Mouse (Mus musculus) thymus, postnatal 10 days (tissue): ENCODE results near the gene Rtf1.

Experiments used
- DNase-seq, 2 experiments: peaks; one replicate each; pipeline ENCODE4 v3.0.0; 2021; ENCODE audit warnings: low spot score in 2 of 2

Gene Rtf1

DNA sequence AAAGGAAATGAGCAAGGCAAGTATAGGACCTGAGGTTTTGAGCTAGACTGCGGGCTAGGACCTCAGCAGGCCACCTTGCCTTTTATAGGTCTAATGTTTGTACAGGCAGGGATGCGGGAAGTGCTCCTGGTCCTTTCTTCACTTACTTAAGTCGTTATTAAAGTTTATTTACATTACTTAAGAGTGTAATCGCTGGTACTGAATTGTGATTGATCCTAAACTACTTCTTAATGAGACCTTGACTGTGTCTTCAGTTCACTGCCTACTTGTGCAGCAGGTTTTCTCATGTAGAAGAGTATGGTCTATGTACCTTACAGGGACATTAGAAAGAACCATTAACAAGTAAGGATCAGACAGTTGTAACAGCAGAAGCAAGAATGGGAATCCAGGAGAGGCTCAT is 55.9 kb downstream of the Rtf1 start:
- DNase-seq, result no peak

DNA sequence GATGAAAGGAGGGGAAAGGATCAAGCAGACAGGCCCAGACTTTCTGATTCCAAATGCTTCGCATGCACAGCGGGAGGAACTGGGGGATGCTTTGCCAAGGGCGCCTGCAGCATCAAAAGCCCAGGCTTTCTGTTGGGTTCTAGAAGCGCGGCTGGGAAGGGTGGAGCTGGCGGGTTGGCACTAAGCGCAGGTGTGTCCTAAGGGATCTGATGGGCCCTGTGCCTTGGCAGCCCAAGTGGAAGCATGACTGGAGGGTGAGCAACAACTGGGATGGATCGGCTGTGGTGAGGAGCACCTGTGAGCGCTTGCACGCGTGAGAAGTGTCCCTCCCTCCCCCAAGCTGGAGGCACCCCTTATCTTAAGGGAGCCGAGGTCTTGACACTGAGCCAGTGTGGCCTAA is 62.3 kb downstream of the Rtf1 start:
- DNase-seq, result no peak

DNA sequence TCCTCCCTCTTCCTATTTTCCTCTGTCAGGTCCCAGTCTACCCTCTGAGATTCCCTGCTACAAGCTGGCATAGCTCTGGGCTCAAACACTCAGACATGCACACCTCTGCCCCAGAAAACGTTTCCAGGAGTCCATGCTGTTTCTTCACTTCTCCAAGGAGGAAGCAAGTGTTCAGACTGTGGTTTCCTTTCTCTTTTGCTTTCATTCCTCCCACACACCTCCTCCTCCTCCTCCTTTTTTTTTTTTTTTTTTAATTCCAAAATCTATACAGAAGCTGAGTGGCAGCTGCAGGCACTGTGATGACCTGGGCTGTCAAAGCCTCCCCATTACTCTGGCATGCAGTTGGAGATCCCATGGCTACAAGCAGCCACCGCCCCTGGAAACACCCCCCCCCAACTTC is 65.7 kb downstream of the Rtf1 start:
- DNase-seq, result no peak

DNA sequence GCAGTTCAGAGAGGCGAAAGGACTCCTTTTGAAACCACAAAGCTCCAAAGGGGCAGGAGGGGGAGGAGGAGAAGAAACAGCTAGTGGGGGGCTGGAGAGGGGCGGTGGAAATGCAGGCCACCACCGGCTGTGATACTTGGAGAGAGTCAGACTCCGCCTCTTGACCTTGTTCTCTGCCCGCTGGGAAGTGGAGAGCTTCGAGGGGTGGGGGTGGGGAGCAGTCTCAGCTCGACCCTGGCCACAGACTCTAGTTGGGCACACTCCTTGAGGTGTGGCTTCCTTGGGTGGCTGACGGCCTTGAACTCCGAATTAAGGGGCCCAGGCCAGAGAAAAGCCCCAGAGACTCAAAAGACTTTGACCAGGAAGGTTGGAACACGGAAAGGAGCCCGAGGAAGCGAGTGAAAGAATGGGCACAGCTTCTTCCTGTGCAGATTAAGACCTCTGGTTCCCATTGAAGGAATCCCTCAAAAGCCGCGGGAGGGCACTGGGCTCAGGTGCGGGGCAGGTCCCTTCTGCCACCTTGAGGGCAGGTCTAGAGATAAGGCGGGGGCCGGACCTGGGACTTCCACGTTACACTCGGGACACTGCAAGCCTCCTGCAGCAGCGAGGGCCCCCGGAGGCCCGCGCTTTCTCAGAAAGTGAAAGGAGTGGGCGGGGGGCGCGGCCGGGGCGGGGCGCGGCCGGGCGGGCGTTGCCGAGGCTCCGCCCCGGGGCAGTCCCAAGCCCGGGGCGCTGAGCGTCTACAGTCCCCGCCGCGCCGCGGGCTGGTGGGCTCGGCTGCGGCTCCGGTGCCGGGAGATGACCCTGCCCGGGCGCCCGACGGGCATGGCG is 66.9 kb downstream of the Rtf1 start, which contains the start of gene Itpka:
Itpka (plus strand) TSS at position 757 of the 831 bp plus-strand sequence.
- peak; percentile 52 to 69 for DNase-seq

DNA sequence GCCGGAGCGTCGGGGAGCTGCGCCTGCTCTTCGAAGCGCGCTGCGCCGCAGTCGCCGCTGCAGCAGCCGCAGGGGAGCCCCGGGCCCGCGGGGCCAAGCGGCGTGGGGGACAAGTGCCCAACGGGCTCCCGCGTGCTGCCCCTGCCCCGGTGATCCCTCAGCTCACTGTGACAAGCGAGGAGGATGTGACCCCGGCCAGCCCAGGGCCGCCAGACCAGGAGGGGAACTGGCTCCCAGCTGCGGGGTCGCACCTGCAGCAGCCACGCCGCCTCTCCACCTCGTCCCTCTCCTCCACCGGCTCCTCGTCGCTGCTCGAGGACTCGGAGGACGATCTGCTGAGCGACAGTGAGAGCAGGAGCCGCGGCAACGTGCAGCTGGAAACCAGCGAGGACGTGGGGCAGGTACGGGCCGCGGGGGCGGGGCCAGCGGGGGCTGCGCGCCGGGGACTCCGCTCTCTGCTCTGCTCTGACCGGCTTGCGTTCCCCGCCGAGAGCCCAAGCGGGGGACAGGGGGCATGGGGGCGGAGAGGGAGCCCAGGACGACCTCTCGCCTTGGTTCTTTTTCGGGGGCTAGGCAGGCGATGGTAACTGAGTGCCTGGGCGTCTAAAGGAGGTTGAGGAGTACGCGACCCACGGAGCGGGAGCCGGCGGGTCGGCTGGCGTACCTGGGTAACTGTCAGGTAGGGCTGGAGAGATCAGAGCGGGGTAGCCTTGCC is 67.8 kb downstream of the Rtf1 start:
- peak; percentile 51 to 61 for DNase-seq

DNA sequence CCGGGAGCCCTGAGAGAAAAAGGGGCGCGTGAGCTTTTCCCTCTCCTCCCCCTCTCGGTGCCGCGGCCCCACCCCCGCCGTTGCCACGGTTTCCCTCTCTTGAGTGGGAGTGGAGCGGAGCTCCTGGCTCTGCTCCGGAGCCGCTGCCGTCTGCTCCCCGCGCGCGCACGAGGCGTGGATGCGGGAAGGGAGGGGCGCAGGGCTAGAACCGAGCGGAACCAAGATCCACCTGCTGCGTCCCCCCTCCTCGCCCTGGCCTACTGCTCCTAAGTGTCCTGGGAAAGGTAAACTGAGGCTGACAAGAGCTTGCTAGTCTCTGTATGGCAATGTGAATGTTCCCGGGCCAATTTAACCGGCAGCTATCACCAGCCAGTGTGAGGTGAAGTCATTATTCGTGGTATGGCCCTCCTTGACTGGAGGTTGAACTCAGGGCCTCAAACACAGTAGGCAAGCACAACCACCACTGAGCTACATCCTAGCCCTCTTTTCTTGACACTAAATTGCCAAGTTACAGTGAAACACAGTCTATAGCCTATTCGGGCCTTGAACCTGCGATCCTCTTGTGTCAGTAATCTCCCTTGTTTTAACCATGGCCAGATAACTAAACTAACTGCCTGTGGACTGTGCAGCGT is 68.4 kb downstream of the Rtf1 start:
- peak in 1 of 2 experiments; percentile 19 for DNase-seq

DNA sequence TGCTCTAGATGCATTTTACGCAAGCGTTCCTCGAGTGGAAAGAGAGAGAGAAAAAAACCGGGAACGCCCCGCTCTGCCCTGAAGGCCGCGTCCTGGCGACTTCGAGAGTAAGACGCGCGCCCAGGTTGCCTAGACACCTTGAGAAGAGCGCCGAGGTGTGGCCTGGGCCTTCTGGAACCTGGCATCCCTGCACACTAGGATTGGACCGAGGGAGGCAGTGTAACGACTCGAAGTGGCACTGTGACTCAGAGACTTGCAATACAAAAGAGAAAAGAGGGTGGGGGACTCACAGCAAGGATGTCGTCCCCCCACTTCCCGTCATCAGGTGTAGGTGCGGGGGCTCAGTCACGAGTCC is 68.9 kb downstream of the Rtf1 start:
- DNase-seq, result no peak

DNA sequence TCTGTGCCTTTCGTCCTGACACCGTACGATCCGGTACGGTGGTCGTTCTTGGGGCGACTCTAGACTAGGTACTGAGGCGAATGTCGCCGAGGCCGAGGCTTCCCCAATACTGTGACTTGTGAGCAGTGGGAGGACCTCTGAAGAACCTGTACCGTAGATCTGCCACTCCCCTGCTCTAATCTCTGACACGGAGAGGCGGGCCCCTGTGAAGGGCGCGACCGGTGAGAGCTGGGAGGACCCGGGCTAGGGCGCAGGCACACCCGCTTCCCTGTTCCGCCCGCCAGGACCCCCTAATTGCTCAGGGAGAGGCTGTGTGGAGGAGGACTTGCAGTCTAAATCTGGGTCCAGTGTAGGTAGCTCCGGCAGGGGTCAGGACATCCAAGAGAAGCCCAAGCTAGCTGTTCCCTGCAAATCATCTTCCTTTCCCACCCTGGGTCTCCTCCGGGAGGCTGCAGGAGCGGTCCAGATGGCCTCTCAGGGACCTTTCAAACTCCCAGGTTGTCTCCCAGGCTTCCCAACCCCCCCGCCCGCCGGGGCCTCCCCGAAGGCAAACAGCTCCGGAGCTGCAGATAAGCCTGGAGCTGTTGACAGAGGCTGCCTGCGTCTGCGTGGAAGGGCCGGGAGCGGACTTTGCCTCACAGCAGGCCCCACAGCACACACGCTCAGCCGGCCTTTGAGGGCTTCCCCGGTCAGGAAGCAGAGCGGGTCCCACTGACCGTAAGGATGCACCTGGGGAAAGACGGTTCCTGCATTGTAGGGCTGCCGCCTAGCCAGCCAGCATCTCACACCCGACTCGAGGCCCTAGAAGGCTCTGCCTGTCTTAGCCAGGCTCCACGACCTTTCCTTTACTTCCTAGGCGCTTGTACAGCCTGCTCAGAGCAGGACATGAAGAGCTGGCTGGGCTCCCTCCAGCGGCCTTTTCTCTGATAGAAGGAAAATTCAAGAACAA is 69.6 kb downstream of the Rtf1 start:
- no peak for DNase-seq

DNA sequence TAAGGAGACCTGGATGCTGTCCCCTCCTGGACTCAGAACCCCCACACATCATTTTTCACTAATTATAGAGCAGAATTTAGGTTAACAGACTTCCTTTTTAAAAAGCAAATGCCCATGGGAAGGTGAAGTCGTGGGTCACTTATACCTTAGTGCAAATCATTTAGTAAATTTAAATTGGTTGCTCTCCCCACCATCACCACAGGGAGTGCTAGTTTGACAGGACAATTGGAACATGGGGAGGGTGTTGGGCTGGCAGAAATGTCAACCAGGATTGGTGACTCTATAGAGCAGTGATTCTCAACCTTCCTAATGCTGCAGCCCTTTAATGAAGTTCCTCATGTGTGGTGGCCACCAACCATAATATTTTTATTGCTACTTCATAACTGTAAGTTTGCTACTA is 70.4 kb downstream of the Rtf1 start:
- DNase-seq, result no peak

DNA sequence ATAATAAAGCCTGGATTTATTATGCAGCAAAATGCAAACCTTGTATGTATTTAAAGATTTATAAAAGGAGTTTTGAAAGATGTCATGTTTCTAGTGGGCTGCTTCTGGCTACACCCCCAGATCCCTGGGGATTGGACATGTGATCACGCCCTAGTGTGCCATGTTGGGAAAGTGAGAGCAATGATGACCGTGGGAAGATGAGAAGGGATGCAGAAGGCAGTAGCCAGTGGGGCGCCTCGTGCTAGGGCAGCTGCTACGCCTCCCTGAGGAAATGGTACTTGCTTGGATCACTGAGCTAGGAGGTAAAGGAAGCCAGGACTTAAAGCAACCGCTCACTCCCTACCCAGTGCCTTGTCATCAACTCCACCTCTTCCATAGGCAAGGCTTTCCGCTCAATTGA is 72.7 kb downstream of the Rtf1 start:
- no peak for DNase-seq

DNA sequence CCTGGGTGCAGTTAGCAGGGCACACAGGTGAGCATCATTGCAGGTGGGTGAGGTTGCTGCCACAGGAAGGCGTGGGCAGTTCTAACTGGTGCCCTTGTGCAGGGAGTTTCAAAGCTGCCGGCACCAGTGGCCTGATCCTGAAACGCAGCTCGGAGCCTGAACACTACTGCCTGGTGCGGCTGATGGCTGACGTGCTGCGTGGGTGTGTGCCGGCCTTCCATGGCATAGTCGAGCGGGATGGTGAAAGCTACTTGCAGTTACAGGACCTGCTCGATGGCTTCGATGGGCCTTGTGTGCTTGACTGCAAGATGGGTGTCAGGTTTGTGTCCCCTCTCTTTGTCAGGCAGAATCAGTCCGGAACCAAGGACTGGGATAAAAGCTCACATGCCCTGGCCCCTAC is 74.4 kb downstream of the Rtf1 start:
- DNase-seq, result no peak

DNA sequence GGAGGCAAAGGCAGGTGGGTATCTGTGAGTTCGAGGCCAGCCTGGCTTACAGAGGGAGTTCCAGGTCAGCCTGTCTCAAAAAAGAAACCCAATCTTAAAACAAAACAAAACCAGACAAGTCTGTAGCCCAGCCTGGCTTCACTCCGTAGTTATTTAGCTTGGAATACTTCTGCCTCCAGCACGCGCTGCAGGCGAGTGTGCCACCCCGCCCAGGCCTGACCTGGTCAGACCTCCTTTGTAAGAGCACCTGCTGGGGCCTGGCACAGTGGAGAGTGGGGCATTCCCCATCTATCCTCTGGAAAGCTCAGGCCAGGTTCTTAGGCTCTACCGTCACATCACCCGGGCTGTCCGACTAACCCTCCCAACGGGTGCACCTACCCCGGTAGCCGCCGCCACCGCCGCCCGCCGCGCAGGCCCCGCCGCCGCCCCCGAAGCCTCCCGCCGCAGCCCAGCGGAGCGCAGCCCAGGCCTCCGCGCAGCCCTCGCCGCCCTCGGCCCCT is 82.8 kb downstream of the Rtf1 start:
- DNase-seq, result no peak

DNA sequence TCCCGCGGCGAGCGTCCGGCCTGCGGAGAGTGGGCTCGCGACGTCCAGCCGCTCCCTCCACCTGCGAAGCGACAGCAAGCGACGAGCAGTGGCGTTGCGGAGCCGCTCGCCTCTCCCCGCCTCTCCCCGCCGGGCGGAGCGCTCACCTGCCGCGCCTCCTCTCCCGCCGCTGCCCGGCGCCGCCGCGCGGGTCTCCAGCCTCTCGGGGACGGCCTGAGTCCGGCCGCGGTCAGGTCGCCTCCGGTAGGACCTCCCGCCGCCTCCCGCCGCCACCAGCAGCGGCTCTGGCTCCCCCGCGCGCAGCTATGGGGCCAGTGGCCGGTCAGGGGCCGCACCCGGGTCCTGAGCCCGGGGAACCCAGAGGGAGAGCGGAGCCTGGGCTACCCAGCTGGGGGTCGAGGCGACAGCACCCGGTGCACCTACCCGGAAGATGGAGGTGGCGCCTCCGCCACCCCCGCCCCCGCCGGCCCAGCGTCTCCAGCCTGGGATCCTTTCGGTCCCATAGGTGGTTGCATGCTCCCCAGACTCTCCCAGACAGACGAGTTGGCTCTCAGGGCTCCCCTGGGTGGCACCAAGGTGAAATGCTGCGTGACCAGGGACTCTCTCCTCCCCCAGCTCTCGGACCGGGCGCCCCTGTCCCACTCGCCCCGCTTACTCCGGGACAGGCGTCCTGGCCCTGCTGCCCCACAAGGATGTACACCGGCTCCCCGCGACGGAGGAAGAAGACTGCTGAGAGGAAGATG is 83.4 kb downstream of the Rtf1 start:
- DNase-seq, result peak in 1 of 2 experiments; percentile 36

DNA sequence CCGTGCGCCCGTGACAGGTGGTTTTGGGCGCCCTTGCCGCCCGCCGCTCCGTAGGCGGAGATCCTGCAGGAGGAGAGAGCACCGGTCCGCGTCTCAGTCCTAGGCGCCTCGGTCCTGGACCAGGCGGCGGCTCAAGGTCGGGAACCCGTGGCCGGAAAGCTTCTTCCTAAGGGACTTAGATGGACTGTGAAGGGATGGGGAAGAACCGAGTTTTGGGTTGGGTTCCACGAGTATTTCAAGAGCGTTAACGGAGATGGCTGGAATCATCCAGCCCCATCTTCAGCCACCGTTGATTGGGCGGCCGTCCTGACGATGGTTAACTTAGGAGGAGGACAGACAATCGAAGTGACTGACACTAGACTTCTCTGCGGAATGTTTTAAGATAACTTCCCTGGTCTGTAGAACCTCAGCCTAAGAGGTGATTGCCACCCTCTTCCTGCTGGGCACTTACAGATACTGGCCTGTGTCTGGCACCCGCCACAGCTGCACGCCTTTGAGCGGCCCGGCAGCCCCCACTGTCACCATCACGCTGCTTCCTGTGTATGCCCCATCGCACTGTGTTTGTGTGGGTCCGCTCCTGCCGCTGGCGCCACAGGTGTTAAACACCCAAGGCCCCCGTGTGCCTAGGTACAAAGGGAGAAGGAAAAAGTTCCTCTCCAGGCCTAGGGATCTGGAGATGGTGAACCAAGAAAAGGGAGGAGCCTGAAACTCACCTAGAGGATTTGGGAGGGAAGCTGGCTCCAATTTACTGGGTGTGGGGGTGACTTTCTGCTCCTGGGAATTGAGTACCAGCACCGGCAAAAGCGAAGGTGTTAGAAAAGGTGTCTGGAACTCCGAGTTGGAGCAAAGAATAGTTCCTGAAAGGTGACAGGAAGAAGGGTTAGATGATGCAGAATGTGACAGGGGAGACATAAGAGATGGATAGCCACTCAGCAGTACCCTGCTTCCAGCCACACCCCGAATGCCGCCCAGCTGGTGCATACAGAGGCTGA is 84.3 kb downstream of the Rtf1 start:
- DNase-seq, result peak; percentile 44 to 49

DNA sequence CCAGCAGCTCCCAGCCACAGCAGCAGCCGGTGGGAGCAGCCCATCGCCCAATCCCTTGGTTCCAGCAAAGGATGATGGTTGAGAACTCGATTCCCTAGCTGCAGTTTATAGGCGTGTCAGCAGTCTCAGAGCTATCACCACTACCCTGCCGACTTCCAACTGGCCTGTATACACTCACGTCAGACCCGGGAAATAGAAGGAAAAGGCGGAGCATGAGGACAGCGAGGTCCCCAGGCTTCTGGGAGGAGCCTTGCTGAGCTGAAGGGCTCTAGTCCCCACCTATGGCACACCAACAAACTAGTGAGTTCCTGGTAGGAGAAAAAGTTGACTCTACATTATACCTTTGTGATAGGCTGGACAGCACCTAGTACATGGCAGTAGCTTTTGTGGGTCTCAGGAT is 85.4 kb downstream of the Rtf1 start, which contains the start of gene Ltk:
Ltk (minus strand) TSS at position 181 of the 400 bp plus-strand sequence.
- DNase-seq, result no peak

DNA sequence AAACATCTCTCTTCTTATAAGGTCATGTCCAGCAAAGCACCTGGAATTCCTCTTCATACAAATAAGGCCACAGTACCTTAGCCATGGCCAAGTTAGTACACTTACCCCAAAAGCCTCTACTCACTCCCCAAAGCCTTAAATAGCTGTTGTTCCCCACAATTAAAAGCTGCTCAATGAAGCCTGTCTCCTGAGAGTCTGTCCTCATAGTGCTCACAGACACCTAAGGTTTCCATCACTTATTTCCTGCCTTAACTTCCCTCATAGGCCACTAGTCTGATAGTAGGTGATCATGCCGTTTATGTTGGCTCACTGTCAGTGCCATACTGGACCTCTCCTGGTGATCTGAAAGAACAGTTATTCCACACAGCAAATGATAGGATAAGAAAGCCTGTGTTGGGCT is 87.4 kb downstream of the Rtf1 start:
- no peak for DNase-seq

DNA sequence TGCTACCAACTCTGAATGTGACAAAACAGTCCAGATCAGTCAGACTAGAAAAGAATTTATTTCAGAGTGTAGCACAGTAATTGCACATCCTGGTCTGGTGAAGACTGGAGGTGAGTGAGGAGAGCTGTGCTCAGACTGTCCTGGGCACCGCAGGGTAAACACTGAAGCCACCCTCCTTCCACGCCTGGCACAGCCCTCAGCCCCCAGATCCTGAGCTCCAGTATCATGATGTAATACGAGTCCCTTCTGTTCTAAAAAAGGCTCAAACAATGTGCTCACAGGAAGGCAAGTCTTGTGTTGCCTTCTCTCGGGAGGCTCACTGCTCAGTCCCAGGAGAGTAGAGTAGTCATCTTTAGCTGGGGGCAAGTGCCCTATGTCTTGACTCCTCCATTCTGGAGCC is 89.1 kb downstream of the Rtf1 start:
- DNase-seq, result no peak

DNA sequence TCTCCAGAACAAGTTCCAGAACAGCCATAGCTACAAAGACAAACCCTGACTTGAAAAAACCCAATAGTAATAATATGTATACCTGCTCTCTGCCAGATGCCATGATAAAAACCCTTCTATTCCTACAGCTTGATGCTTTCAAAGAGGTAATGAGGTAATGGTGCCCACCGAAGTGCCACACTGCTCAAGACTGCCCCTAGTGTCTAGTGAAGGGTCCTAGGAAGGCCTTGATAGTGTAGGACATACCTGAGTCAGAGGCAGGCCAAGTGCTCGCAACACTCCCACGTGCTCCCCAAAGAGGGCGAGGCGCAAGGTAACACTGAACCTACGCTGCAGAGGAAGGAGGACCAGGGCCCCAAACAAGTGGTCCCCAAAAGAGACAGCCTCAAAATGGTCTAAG is 92.4 kb downstream of the Rtf1 start:
- no peak for DNase-seq
